Mouse (Mus musculus): ENCODE results near the gene Gm10668. TPM values are rescaled to one million over a fixed set of nuclear protein-coding genes. Genes with fewer than 3 reads are reported as not detected.
"Not testable (repeated sequence)": the region's sequence is repeated elsewhere in the genome, so short reads cannot be mapped to it uniquely, and the experiment has no call there.

Gene Gm10668
- polyA plus RNA-seq (2015; fragmentation: Nextera tagmentation; extraction: Ambion mirVana), result not detected in 2 replicates

DNA sequence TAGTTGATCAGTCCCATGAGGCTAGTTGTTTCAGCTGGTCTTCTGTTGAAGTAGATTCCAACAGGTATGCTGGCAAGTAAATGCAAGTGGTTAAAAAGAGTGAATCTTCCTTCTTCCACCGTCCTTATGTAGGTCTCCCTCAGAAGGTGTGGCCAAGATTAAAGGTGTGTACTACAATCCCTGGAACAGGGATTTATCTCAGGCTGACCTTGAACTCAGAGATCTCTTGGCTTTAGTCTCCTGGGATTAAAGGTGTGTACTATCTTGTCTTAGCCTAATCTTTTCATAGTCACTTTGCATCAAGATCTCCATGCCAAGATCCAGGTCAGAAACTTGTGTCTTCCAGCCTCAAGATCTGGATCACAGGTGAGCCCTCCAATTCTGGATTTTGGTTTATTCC, at the start of gene Gm10668:
Gm10668 (minus strand) TSS at position 101 of the 400 bp plus-strand sequence.
- H3K27ac ChIP-seq; H3K36me3 ChIP-seq; ATAC-seq (ENCODE audit: borderline replicate concordance, extremely low read depth, low FRiP score, low TSS enrichment); H3K4me3 ChIP-seq; H3K27me3 ChIP-seq; H3K9me3 ChIP-seq; H3K9ac ChIP-seq; H3K4me1 ChIP-seq; H3K4me2 ChIP-seq: not testable (repeated sequence)
- no CpG with 5 or more reads among the region's 1 CpGs for whole genome bisulfite sequencing

DNA sequence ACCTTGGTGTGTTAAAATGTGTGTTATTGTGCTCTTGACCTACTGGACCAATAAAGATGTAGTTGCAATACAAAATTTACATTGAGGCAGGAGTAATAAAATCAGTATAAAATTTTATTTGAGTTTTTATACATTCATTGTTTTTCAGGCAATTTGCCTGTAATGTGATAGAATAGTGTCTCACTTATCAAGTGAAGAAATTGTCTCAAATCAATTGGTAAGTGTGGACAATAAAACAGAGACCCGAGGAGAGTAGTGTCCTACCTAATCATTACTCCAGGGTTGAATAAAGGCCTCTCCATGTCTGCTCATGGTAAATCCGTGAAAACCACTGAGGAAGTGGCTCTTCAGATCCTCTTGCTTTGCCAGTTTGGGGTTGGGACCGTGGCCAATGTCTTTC, 40.5 kb upstream of the Gm10668 start, which contains the start of gene Vmn1r112:
Vmn1r112 (plus strand) TSS at position 301 of the 400 bp plus-strand sequence.
- not testable (repeated sequence) for H3K9me3 ChIP-seq; H3K27ac ChIP-seq; ATAC-seq (ENCODE audit: borderline replicate concordance, extremely low read depth, low FRiP score, low TSS enrichment); H3K36me3 ChIP-seq; H3K4me1 ChIP-seq; H3K4me3 ChIP-seq; H3K4me2 ChIP-seq; H3K27me3 ChIP-seq; H3K9ac ChIP-seq
- WGBS, result no CpG with 5 or more reads among the region's 3 CpGs

DNA sequence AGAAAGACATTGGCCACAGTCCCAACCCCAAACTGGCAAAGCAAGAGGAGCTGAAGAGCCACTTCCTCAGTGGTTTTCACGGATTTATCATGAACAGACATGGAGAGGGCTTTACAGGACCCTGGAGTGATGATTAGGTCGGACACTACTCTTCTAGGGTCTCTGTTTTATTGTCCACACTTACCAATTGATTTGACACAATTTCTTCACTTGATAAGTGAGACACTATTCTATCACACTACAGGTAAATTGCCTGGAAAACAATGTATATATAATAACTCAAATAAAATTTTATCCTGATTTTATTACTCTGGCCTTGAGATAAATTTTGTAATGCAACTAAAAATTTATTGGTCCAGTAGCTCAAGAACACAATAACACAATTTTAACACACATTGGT, 27.3 kb downstream of the Gm10668 start, which contains the start of gene Vmn1r111:
Vmn1r111 (minus strand) TSS at position 101 of the 400 bp plus-strand sequence.
- not testable (repeated sequence) for H3K4me1 ChIP-seq; H3K27ac ChIP-seq; H3K27me3 ChIP-seq; H3K4me3 ChIP-seq; H3K9me3 ChIP-seq; ATAC-seq (ENCODE audit: borderline replicate concordance, extremely low read depth, low FRiP score, low TSS enrichment); H3K36me3 ChIP-seq; H3K4me2 ChIP-seq; H3K9ac ChIP-seq
- WGBS, result no CpG with 5 or more reads among the region's 2 CpGs

Other genes starting within 250 kb of the Gm10668 start
- not detected in 2 replicates for gene Vmn1r103, start 220.1 kb downstream of the Gm10668 start, polyA plus RNA-seq (2015; fragmentation: Nextera tagmentation; extraction: Ambion mirVana)
- gene Vmn1r104, start 196.8 kb downstream of the Gm10668 start, polyA plus RNA-seq (2015; fragmentation: Nextera tagmentation; extraction: Ambion mirVana), result not detected in 2 replicates
- not detected in 2 replicates for gene Gm5726, start 184.9 kb downstream of the Gm10668 start, polyA plus RNA-seq (2015; fragmentation: Nextera tagmentation; extraction: Ambion mirVana)
- gene Gm4141, start 154.4 kb downstream of the Gm10668 start, polyA plus RNA-seq (2015; fragmentation: Nextera tagmentation; extraction: Ambion mirVana), result not detected in 2 replicates
- not detected in 2 replicates for gene Gm4513, start 131.6 kb downstream of the Gm10668 start, polyA plus RNA-seq (2015; fragmentation: Nextera tagmentation; extraction: Ambion mirVana)
- not detected in 2 replicates for gene Vmn1r107, start 61.7 kb downstream of the Gm10668 start, polyA plus RNA-seq (2015; fragmentation: Nextera tagmentation; extraction: Ambion mirVana)
- not detected in 2 replicates for gene Vmn1r111, start 27.4 kb downstream of the Gm10668 start, polyA plus RNA-seq (2015; fragmentation: Nextera tagmentation; extraction: Ambion mirVana)
- not detected in 2 replicates for gene Vmn1r112, start 40.6 kb upstream of the Gm10668 start, polyA plus RNA-seq (2015; fragmentation: Nextera tagmentation; extraction: Ambion mirVana)
- gene Vmn1r113, start 56.7 kb upstream of the Gm10668 start, polyA plus RNA-seq (2015; fragmentation: Nextera tagmentation; extraction: Ambion mirVana), result not detected in 2 replicates
- not detected in 2 replicates for gene Vmn1r114, start 81.6 kb upstream of the Gm10668 start, polyA plus RNA-seq (2015; fragmentation: Nextera tagmentation; extraction: Ambion mirVana)
- not detected in 2 replicates for gene Vmn1r115, start 114.4 kb upstream of the Gm10668 start, polyA plus RNA-seq (2015; fragmentation: Nextera tagmentation; extraction: Ambion mirVana)
- not detected in 2 replicates for gene Vmn1r116, start 141.6 kb upstream of the Gm10668 start, polyA plus RNA-seq (2015; fragmentation: Nextera tagmentation; extraction: Ambion mirVana)
- gene Vmn1r117, start 153.5 kb upstream of the Gm10668 start, polyA plus RNA-seq (2015; fragmentation: Nextera tagmentation; extraction: Ambion mirVana), result not detected in 2 replicates
- not detected in 2 replicates for gene Vmn1r118, start 181.7 kb upstream of the Gm10668 start, polyA plus RNA-seq (2015; fragmentation: Nextera tagmentation; extraction: Ambion mirVana)